10 mouse cellular contexts compared by ENCODE assay signal in the genomic region with DNA sequence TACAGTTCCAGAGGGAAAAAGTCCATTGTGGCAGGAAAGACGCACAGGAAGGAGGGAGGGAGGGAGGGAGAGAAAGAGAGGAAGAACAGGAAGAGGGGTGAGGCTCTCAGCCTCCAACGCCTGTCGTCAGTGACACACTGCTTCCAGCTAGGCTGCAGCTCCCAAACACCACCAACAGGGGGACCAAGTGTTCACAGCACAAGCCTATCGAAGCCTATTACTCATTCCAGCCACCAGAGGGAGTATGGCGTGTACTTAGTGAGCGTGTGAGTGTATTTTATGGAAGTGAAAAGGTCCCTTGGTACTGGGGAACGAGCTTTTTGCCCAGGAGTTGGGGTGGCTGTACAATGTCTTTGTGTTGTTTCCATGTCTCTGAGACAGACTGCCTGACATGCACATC. TPM values are rescaled to one million over a fixed set of nuclear protein-coding genes. Genes with fewer than 3 reads are reported as not detected.
DNase-seq lines count a peak whose midpoint lies in the region; ATAC-seq lines count a peak whose summit lies in the region.
"Had no signal": no experiment of that assay in that cellular context is flagged by ENCODE, and none has a peak within 500 bp of the region (broad histone marks: within the 10 kb centered on the region; RNA-seq: fewer than 3 reads in every experiment).

No protein-coding gene starts in this region.

- H3K9ac ChIP-seq in forebrain, embryonic 14.5 days (ENCODE audit: low read length) = no peak overlapping the region
- no peak overlapping the region for H3K9ac ChIP-seq in forebrain, embryonic 15.5 days (replicated peaks)
- no peak overlapping the region for H3K9ac ChIP-seq in embryonic facial prominence, embryonic 11.5 days (replicated peaks; ENCODE audit: low read length)
- no peak overlapping the region for H3K9ac ChIP-seq in lung, embryonic 16.5 days (ENCODE audit: low read length)

- H3K27ac ChIP-seq in forebrain, embryonic 14.5 days (ENCODE audit: low read depth, low read length) = no peak overlapping the region
- H3K27ac ChIP-seq in forebrain, embryonic 15.5 days (replicated peaks) = no peak overlapping the region
- H3K27ac ChIP-seq in embryonic facial prominence, embryonic 11.5 days (replicated peaks; ENCODE audit: low read depth, low read length) = no peak overlapping the region
- H3K27ac ChIP-seq in lung, embryonic 16.5 days (ENCODE audit: low read length) = no peak overlapping the region

- H3K9me3 ChIP-seq in forebrain, embryonic 14.5 days (replicated peaks; ENCODE audit: control insufficient read depth, low read length) = no peaks in the 10 kb centered on the region
- no peaks in the 10 kb centered on the region for H3K9me3 ChIP-seq in forebrain, embryonic 15.5 days
- H3K9me3 ChIP-seq in embryonic facial prominence, embryonic 11.5 days (replicated peaks; ENCODE audit: control insufficient read depth, low read length) = no peaks in the 10 kb centered on the region
- H3K9me3 ChIP-seq in lung, embryonic 16.5 days (ENCODE audit: control insufficient read depth, low read length) = no peaks in the 10 kb centered on the region

- H3K4me1 ChIP-seq in forebrain, embryonic 14.5 days (ENCODE audit: control insufficient read depth, insufficient read depth, low read length) = no peaks in the 10 kb centered on the region
- H3K4me1 ChIP-seq in forebrain, embryonic 15.5 days = peaks cover 5% of the 10 kb centered on the region; the same call in 1 of the 2 replicates
- H3K4me1 ChIP-seq in embryonic facial prominence, embryonic 11.5 days (ENCODE audit: control insufficient read depth, insufficient read depth, low read length) = no peaks in the 10 kb centered on the region
- H3K4me1 ChIP-seq in lung, embryonic 16.5 days (replicated peaks; ENCODE audit: control insufficient read depth, insufficient read depth, low read length) = peaks cover 3% of the 10 kb centered on the region; the same call in 1 of the 2 replicates

- peak; percentile 86 for DNase-seq in forebrain, embryonic 14.5 days (ENCODE audit: low spot score)
- DNase-seq in 416B (ENCODE audit: low read depth) = peak; percentile 90
- peak; percentile 85 for DNase-seq in adrenal gland, postnatal 14 days
- peak; percentile 85 for DNase-seq in embryonic facial prominence, embryonic 11.5 days (ENCODE audit: low spot score)
- DNase-seq in large intestine, adult 2 months (ENCODE audit: low read depth, low spot score) = peak; percentile 74
- DNase-seq in spleen, adult 12 weeks (ENCODE audit: low spot score) = peak; percentile 19

- H3K27me3 ChIP-seq in forebrain, embryonic 14.5 days (replicated peaks; ENCODE audit: control insufficient read depth, insufficient read depth, low read length) = no peaks in the 10 kb centered on the region
- no peaks in the 10 kb centered on the region for H3K27me3 ChIP-seq in forebrain, embryonic 15.5 days
- no peaks in the 10 kb centered on the region; the same call in 1 of the 2 replicates for H3K27me3 ChIP-seq in embryonic facial prominence, embryonic 11.5 days (ENCODE audit: control insufficient read depth, insufficient read depth, low read length)
- no peaks in the 10 kb centered on the region for H3K27me3 ChIP-seq in lung, embryonic 16.5 days (ENCODE audit: control insufficient read depth, insufficient read depth, low read depth, low read length)

- H3K36me3 ChIP-seq in forebrain, embryonic 14.5 days (ENCODE audit: control insufficient read depth, insufficient read depth, low read length) = no peaks in the 10 kb centered on the region
- H3K36me3 ChIP-seq in forebrain, embryonic 15.5 days = no peaks in the 10 kb centered on the region
- H3K36me3 ChIP-seq in embryonic facial prominence, embryonic 11.5 days (replicated peaks; ENCODE audit: control insufficient read depth, insufficient read depth, low read depth, low read length) = no peaks in the 10 kb centered on the region
- no peaks in the 10 kb centered on the region for H3K36me3 ChIP-seq in lung, embryonic 16.5 days (ENCODE audit: control insufficient read depth, insufficient read depth, low read length)

- ATAC-seq in forebrain, embryonic 14.5 days = no peak
- no peak for ATAC-seq in forebrain, embryonic 15.5 days (replicated peaks)
- no peak for ATAC-seq in embryonic facial prominence, embryonic 11.5 days (replicated peaks; ENCODE audit: insufficient number of reproducible peaks, low FRiP score, low TSS enrichment, low read depth)
- ATAC-seq in lung, embryonic 16.5 days (ENCODE audit: low read depth) = peak; percentile 62

- H3K4me2 ChIP-seq in forebrain, embryonic 14.5 days (ENCODE audit: low read length) = no peak overlapping the region
- no peak overlapping the region for H3K4me2 ChIP-seq in forebrain, embryonic 15.5 days (replicated peaks)
- no peak overlapping the region for H3K4me2 ChIP-seq in embryonic facial prominence, embryonic 11.5 days (ENCODE audit: low read depth, low read length)
- no peak overlapping the region for H3K4me2 ChIP-seq in lung, embryonic 16.5 days (ENCODE audit: low read depth, low read length)

- H3K4me3 ChIP-seq in forebrain, embryonic 14.5 days (ENCODE audit: low read depth, low read length) = no peak overlapping the region
- no peak overlapping the region for H3K4me3 ChIP-seq in forebrain, embryonic 15.5 days
- H3K4me3 ChIP-seq in embryonic facial prominence, embryonic 11.5 days (ENCODE audit: low read depth, low read length) = no peak overlapping the region
- no peak overlapping the region for H3K4me3 ChIP-seq in lung, embryonic 16.5 days (ENCODE audit: low read length)

- 33% methylated on average over 7 of the region's 7 CpGs for WGBS in forebrain, embryonic 14.5 days
- WGBS in forebrain, embryonic 15.5 days = 20% methylated on average over 7 of the region's 7 CpGs
- 23% methylated on average over 7 of the region's 7 CpGs for WGBS in embryonic facial prominence, embryonic 11.5 days
- WGBS in large intestine, adult 2 months = 13% methylated on average over 7 of the region's 7 CpGs
- 18% methylated on average over 7 of the region's 7 CpGs for WGBS in lung, embryonic 16.5 days

RNA-seq across cellular contexts. Expression of a gene that starts 6.8 kb away (rescaled TPM):
- polyA plus RNA-seq in forebrain, embryonic 14.5 days (2014; fragmentation: Nextera tagmentation; extraction: Ambion mirVana) = 0.67 and 1.0 TPM in 2 replicates
- polyA plus RNA-seq in forebrain, embryonic 15.5 days (2015; fragmentation: Nextera tagmentation; extraction: Ambion mirVana) = 0.45 and 0.76 TPM in 2 replicates
- total RNA-seq in adrenal gland, postnatal 14 days (2021) = 9.2 and 13.2 TPM in 2 replicates
- 0.87 and 1.5 TPM in 2 replicates for polyA plus RNA-seq in embryonic facial prominence, embryonic 11.5 days (2014; fragmentation: Nextera tagmentation; extraction: Ambion mirVana)
- 35.3 and 72.0 TPM in 2 replicates for polyA plus RNA-seq in large intestine, adult 2 months (2012; rRNA removed)
- polyA plus RNA-seq in lung, embryonic 16.5 days (2015; fragmentation: Nextera tagmentation; extraction: Ambion mirVana) = 0.58 and 0.60 TPM in 2 replicates
- polyA plus RNA-seq: liver, embryonic 16.5 days had no signal

RNA-seq across cellular contexts. Expression of a gene that starts 17.3 kb away (rescaled TPM):
- polyA plus RNA-seq in forebrain, embryonic 14.5 days (2014; fragmentation: Nextera tagmentation; extraction: Ambion mirVana) = not detected in 2 replicates
- polyA plus RNA-seq in forebrain, embryonic 15.5 days (2015; fragmentation: Nextera tagmentation; extraction: Ambion mirVana) = not detected in 2 replicates
- total RNA-seq in adrenal gland, postnatal 14 days (2021) = not detected in 2 replicates
- polyA plus RNA-seq in embryonic facial prominence, embryonic 11.5 days (2014; fragmentation: Nextera tagmentation; extraction: Ambion mirVana) = not detected in 2 replicates
- not detected in 2 replicates for polyA plus RNA-seq in large intestine, adult 2 months (2012; rRNA removed)
- polyA plus RNA-seq in lung, embryonic 16.5 days (2015; fragmentation: Nextera tagmentation; extraction: Ambion mirVana) = not detected in 2 replicates
- total RNA-seq: adrenal gland, postnatal 4 days had no signal
- polyA plus RNA-seq: liver, embryonic 16.5 days had no signal

RNA-seq across cellular contexts. Expression of a gene that starts 21.3 kb away (rescaled TPM):
- polyA plus RNA-seq in forebrain, embryonic 14.5 days (2014; fragmentation: Nextera tagmentation; extraction: Ambion mirVana) = not detected in 2 replicates
- not detected in 2 replicates for polyA plus RNA-seq in forebrain, embryonic 15.5 days (2015; fragmentation: Nextera tagmentation; extraction: Ambion mirVana)
- 1.2 and 1.4 TPM in 2 replicates for total RNA-seq in adrenal gland, postnatal 14 days (2021)
- not detected in 2 replicates for polyA plus RNA-seq in embryonic facial prominence, embryonic 11.5 days (2014; fragmentation: Nextera tagmentation; extraction: Ambion mirVana)
- polyA plus RNA-seq in large intestine, adult 2 months (2012; rRNA removed) = 0.63 and 0.67 TPM in 2 replicates
- polyA plus RNA-seq in lung, embryonic 16.5 days (2015; fragmentation: Nextera tagmentation; extraction: Ambion mirVana) = not detected in 2 replicates
- polyA plus RNA-seq: liver, embryonic 16.5 days had no signal

RNA-seq across cellular contexts. Expression of a gene that starts 57.3 kb away (rescaled TPM):
- polyA plus RNA-seq in forebrain, embryonic 14.5 days (2014; fragmentation: Nextera tagmentation; extraction: Ambion mirVana) = 2.3 and 2.4 TPM in 2 replicates
- polyA plus RNA-seq in forebrain, embryonic 15.5 days (2015; fragmentation: Nextera tagmentation; extraction: Ambion mirVana) = 2.7 and 3.4 TPM in 2 replicates
- 11.0 and 12.1 TPM in 2 replicates for total RNA-seq in adrenal gland, postnatal 14 days (2021)
- 3.9 and 4.2 TPM in 2 replicates for polyA plus RNA-seq in embryonic facial prominence, embryonic 11.5 days (2014; fragmentation: Nextera tagmentation; extraction: Ambion mirVana)
- polyA plus RNA-seq in large intestine, adult 2 months (2012; rRNA removed) = 5.5 and 10.8 TPM in 2 replicates
- 3.1 TPM in 2 replicates for polyA plus RNA-seq in lung, embryonic 16.5 days (2015; fragmentation: Nextera tagmentation; extraction: Ambion mirVana)

Comparison
In these comparisons a context has a peak if more than half of its experiments do, and no peak if none do; other contexts are left out.
1. DNase-seq: peak in every context shown above with its lines; median percentile 90 in 416B; 86 in forebrain, embryonic 14.5 days; 85 in adrenal gland, postnatal 14 days; 85 in embryonic facial prominence, embryonic 11.5 days; 74 in large intestine, adult 2 months; 19 in spleen, adult 12 weeks.
2. RNA of a gene that starts 6.8 kb away (polyA plus RNA-seq): 35.3 to 72.0 TPM in large intestine, adult 2 months; 0.87 to 1.5 TPM in embryonic facial prominence, embryonic 11.5 days, 0.45 to 0.76 TPM in forebrain, embryonic 15.5 days, 0.67 to 1.0 TPM in forebrain, embryonic 14.5 days and 0.58 to 0.60 TPM in lung, embryonic 16.5 days; every median in the first group is over 10 times any median in the second.